Mouse (Mus musculus): ENCODE measurements around the gene Gbf1. TPM values are rescaled to one million over a fixed set of nuclear protein-coding genes. Genes with fewer than 3 reads are reported as not detected.

The Gbf1 gene
- total and polyA plus RNA-seq, 2 experiments: 25.7 to 58.1 TPM

DNA sequence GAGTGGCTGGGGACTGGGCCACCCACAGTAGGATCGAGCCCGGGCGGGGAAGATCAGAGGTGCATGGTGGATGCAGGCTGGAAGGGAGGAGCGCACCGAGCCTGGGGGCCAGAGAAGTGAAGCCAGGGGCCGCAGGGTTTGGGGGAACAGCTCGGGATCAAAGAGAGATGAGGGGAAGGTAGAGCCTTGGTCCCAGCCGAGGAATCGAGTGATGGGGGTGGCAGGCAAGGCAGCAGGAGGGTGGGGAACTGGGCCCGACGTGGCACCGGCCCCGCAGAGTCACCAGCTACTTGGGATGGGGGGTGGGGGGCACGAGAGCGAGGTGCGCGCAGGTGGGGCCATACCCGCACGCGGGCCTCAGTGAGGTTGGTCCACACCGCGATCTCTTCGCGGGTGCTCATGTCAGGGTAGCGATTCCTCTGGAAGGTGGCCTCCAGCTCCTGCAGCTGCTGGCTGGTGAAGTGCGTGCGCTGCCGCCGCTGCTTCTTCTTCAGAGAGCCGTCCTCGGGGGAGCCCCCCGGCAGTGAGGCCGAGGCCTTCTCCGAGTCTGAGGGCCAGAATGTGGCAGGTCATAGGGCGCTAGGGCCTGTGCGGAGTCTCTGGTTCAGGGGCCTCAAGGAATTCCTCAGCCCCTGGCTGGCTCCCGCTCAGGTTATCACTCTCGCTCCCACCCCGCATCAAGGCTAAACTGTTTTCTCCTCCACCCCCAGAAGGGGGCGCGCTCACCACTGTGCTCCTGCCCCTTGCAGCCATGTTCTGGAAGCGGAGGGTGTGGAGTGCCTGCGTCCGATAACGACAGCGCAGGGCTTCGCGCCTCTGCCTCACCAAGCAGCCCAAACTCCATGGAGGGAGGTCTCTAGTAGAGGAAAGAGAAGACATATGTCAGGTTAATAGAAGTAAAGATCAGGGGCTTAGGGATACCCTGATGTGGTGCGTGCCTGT is 15.4 kb upstream of the Gbf1 start:
- Histone ChIP-seq H3K27ac (replicated peaks; ENCODE audit: insufficient read depth, low read depth, low read length) (no peak overlapping the region), H3K4me3 (ENCODE audit: insufficient read depth, low read depth, low read length) (peak overlapping the region; percentile 68; the same call in 1 of the 2 replicates), H3K27me3 (ENCODE audit: control insufficient read depth, insufficient read depth, low read length) (no peaks in the 10 kb centered on the region), H3K4me1 (ENCODE audit: control insufficient read depth, insufficient read depth, low read length) (peaks cover 19% of the 10 kb centered on the region), H3K79me2 (ENCODE audit: control insufficient read depth, insufficient read depth, low read length) (no peaks in the 10 kb centered on the region), H3K36me3 (ENCODE audit: control insufficient read depth, insufficient read depth, low read length) (no peaks in the 10 kb centered on the region), H3K9ac (ENCODE audit: low read depth, low read length) (peak overlapping the region; percentile 45)
- DNase-seq (ENCODE audit: extremely low read depth, low read depth, low spot score): peak; percentile 71
- WGBS: 2% methylated on average over 49 of the region's 49 CpGs
- TF ChIP-seq CTCF (IDR thresholded peaks at IDR 0.05; ENCODE audit: low read depth, low read length): peak; percentile 90
- TF ChIP-seq POLR2A (IDR thresholded peaks at IDR 0.05; ENCODE audit: extremely low read depth, insufficient read depth, low read length): 0 out of 2 replicates have a peak, but pooled peaks have one; percentile 28

DNA sequence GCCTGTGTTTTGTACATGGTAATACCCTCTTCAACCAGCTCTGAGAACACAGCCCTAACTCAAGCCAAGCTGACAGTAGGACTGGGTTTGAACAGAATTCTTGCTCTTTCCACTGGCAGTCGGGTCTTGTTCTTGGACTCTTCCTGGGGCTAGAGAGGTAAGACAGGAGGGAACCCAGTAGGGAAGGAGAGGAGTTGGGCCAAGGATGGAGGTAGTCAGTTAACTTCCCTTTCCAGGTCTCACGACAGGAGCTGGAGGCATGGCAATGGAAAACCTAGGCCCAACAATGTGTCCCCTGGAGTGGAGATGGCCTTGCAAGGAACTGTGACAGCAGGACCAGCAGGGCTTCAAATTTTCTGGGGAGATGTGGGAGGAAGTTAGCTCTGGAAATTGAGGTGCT is 12.0 kb upstream of the Gbf1 start:
- TF ChIP-seq POLR2A (IDR thresholded peaks at IDR 0.05; ENCODE audit: extremely low read depth, insufficient read depth, low read length) (no peak), CTCF (IDR thresholded peaks at IDR 0.05; ENCODE audit: low read depth, low read length) (no peak)
- H3K4me1 ChIP-seq (ENCODE audit: control insufficient read depth, insufficient read depth, low read length): peaks cover 8% of the 10 kb centered on the region; the same call in 1 of the 2 replicates
- H3K9ac ChIP-seq (ENCODE audit: low read depth, low read length): no peak overlapping the region
- no peak overlapping the region for H3K4me3 ChIP-seq (ENCODE audit: insufficient read depth, low read depth, low read length)
- WGBS: 80% methylated on average over 2 of the region's 2 CpGs
- H3K79me2 ChIP-seq (ENCODE audit: control insufficient read depth, insufficient read depth, low read length): no peaks in the 10 kb centered on the region
- no peak overlapping the region for H3K27ac ChIP-seq (replicated peaks; ENCODE audit: insufficient read depth, low read depth, low read length)
- DNase-seq (ENCODE audit: extremely low read depth, low read depth, low spot score): no peak
- no peaks in the 10 kb centered on the region for H3K27me3 ChIP-seq (ENCODE audit: control insufficient read depth, insufficient read depth, low read length)
- no peaks in the 10 kb centered on the region for H3K36me3 ChIP-seq (ENCODE audit: control insufficient read depth, insufficient read depth, low read length)

DNA sequence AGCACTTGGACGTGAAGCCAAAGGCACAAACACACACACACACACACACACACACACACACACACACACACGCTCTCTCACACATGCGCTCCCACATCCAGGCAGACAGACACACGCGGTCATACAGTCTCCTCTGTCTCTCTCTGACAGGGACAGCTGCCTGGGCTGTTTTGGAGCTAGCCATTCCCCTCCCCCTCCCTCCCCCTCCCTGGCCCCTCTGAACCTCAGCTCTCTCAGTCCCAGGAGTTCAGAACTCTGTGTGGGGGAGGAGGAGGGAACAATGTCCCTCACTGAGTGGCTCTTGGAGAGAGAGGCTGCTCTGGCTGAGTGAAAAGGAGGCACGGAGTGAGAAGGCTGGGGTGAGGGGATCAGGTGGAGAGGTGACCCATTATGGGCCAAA is 11.2 kb upstream of the Gbf1 start:
- Histone ChIP-seq H3K27me3 (ENCODE audit: control insufficient read depth, insufficient read depth, low read length) (no peaks in the 10 kb centered on the region), H3K36me3 (ENCODE audit: control insufficient read depth, insufficient read depth, low read length) (no peaks in the 10 kb centered on the region), H3K4me3 (ENCODE audit: insufficient read depth, low read depth, low read length) (no peak overlapping the region), H3K9ac (ENCODE audit: low read depth, low read length) (no peak overlapping the region), H3K27ac (replicated peaks; ENCODE audit: insufficient read depth, low read depth, low read length) (no peak overlapping the region), H3K79me2 (ENCODE audit: control insufficient read depth, insufficient read depth, low read length) (no peaks in the 10 kb centered on the region), H3K4me1 (ENCODE audit: control insufficient read depth, insufficient read depth, low read length) (0 out of 2 replicates have a peak, but pooled peaks cover 3% of the 10 kb centered on the region)
- 58% methylated on average over 6 of the region's 6 CpGs for WGBS
- TF ChIP-seq POLR2A (IDR thresholded peaks at IDR 0.05; ENCODE audit: extremely low read depth, insufficient read depth, low read length) (no peak), CTCF (IDR thresholded peaks at IDR 0.05; ENCODE audit: low read depth, low read length) (no peak)
- no peak for DNase-seq (ENCODE audit: extremely low read depth, low read depth, low spot score)

- peak within 1 kb of the TSS; percentile 42 for H3K9ac ChIP-seq (ENCODE audit: low read depth, low read length)
- peaks cover 3% of the 10 kb centered on the region; the same call in 1 of the 2 replicates for H3K79me2 ChIP-seq (ENCODE audit: control insufficient read depth, insufficient read depth, low read length)
- H3K4me1 ChIP-seq (ENCODE audit: control insufficient read depth, insufficient read depth, low read length): peaks cover 5% of the 10 kb centered on the region; the same call in 1 of the 2 replicates
- no peak within 1 kb of the TSS for H3K27ac ChIP-seq (replicated peaks; ENCODE audit: insufficient read depth, low read depth, low read length)
- peak within 1 kb of the TSS; percentile 67 for H3K4me3 ChIP-seq (ENCODE audit: insufficient read depth, low read depth, low read length)
- 4% methylated on average over 47 of the region's 47 CpGs for WGBS
- DNase-seq (ENCODE audit: extremely low read depth, low read depth, low spot score): no peak
- H3K27me3 ChIP-seq (ENCODE audit: control insufficient read depth, insufficient read depth, low read length): peaks cover 3% of the 10 kb centered on the region; the same call in 1 of the 2 replicates
- TF ChIP-seq POLR2A (IDR thresholded peaks at IDR 0.05; ENCODE audit: extremely low read depth, insufficient read depth, low read length) (no peak), CTCF (IDR thresholded peaks at IDR 0.05; ENCODE audit: low read depth, low read length) (no peak)
- H3K36me3 ChIP-seq (ENCODE audit: control insufficient read depth, insufficient read depth, low read length): no peaks in the 10 kb centered on the region
Observed at GRCm38 (mm10) chr19:46147511-46148371, 4.6 kb upstream of the Gbf1 start, which contains the start of gene Pitx3. Gene Pitx3, minus strand, starts transcription at chr19:46148326.

DNA sequence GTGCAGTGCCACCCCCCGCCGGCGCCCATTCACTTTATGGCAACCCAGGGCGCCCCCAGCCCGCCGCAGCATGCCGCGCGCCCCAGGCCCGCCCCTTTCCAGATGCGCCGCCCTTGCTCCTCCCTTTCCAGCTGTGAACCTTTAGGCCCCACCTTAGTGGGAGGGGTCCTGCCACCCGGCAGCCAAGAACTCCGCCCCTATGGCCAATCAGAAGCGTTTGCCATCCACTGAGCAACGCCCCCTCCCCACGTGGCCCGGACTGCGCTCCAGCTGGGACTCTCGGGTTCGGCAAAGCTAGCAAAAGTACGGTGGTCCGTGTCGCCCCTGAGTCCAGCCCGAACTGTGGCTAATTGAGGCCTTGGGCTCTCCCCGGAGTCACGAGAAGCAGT is 3.9 kb upstream of the Gbf1 start:
- H3K4me3 ChIP-seq (ENCODE audit: insufficient read depth, low read depth, low read length): peak overlapping the region; percentile 67
- H3K36me3 ChIP-seq (ENCODE audit: control insufficient read depth, insufficient read depth, low read length): no peaks in the 10 kb centered on the region
- under 1% methylated on average over 26 of the region's 27 CpGs for WGBS
- H3K27ac ChIP-seq (replicated peaks; ENCODE audit: insufficient read depth, low read depth, low read length): no peak overlapping the region
- TF ChIP-seq CTCF (IDR thresholded peaks at IDR 0.05; ENCODE audit: low read depth, low read length) (no peak), POLR2A (IDR thresholded peaks at IDR 0.05; ENCODE audit: extremely low read depth, insufficient read depth, low read length) (no peak)
- H3K9ac ChIP-seq (ENCODE audit: low read depth, low read length): peak overlapping the region; percentile 42; the same call in 1 of the 2 replicates
- peaks cover 9% of the 10 kb centered on the region; the same call in 1 of the 2 replicates for H3K79me2 ChIP-seq (ENCODE audit: control insufficient read depth, insufficient read depth, low read length)
- peak; percentile 76 for DNase-seq (ENCODE audit: extremely low read depth, low read depth, low spot score)
- H3K4me1 ChIP-seq (ENCODE audit: control insufficient read depth, insufficient read depth, low read length): peaks cover 6% of the 10 kb centered on the region
- H3K27me3 ChIP-seq (ENCODE audit: control insufficient read depth, insufficient read depth, low read length): peaks cover 3% of the 10 kb centered on the region; the same call in 1 of the 2 replicates

Measured in liver, adult 2 months (tissue).